Mouse (Mus musculus): ENCODE results near the gene Mepce.

DNA sequence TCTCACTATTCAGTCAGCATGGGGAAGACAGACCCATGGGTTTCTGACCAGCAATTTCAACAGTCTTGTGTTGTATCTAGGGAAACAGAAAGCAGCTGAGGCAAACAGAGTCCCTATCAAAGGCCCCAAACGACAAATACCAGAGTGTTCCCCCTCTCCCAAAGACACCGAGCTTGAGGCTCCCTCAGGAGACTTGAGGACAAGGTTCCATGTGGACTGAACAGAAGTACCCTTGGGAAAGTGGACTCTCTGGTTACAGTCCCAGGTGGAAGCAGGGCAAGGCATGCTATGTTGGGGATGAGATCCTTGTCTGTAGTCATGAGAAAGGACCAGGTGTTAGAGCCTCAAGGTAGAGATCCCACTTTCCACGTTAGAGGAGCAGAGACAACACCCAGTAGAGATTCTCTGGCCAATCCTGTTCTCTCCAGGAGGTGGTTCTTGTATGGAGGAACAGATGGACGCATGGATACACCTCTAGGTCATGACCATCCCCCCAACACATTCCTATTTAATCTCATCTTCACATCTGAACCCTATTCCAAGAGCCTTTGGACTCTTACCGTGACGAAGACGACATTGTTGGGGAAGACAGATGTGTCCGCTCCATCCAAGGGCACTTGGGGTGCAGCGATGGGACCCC is 3.4 kb downstream of the Mepce start:
- TF ChIP-seq CTCF (conservative IDR thresholded peaks at IDR 0.05; ENCODE audit: low read length): no peak
- no peak for TF ChIP-seq POU5F1 (IDR thresholded peaks at IDR 0.05; ENCODE audit: borderline replicate concordance, low read length)
